Mouse (Mus musculus) myocyte (in vitro differentiated cells): ENCODE results near the gene Ttll11.

ENCODE experiments used
- CEBPB ChIP-seq: IDR thresholded peaks from 2 replicates; pipeline ENCODE4 v1.6.1; 2011; ENCODE audit warnings: mild to moderate bottlenecking, moderate library complexity; ENCODE audit not compliant: poor library complexity, insufficient read depth, severe bottlenecking
- E2F4 ChIP-seq: IDR thresholded peaks from one replicate; pipeline ENCODE4 v1.6.1; 2011; ENCODE audit warnings: mild to moderate bottlenecking, control low read depth, moderate library complexity; ENCODE audit not compliant: insufficient read depth
- MAX ChIP-seq: IDR thresholded peaks from one replicate; pipeline ENCODE4 v1.6.1; 2011; ENCODE audit warnings: low read depth, mild to moderate bottlenecking, control low read depth
- MYOG ChIP-seq, 3 experiments: IDR thresholded peaks; one replicate each; pipeline ENCODE4 v1.6.1; 2011; ENCODE audit warnings: control low read depth in 2 of 3, low read depth in 2 of 3, mild to moderate bottlenecking in 2 of 3; ENCODE audit not compliant: insufficient read length in 2 of 3, control insufficient read depth in 1 of 3, insufficient read depth in 1 of 3
- POLR2A ChIP-seq: IDR thresholded peaks from one replicate; pipeline ENCODE4 v1.6.1; 2011; ENCODE audit warnings: low read depth, mild to moderate bottlenecking, control low read depth, moderate library complexity; ENCODE audit not compliant: insufficient read length
- POLR2AphosphoS2 ChIP-seq: IDR thresholded peaks from one replicate; pipeline ENCODE4 v1.6.1; 2011; ENCODE audit warnings: low read depth, control low read depth; ENCODE audit not compliant: insufficient read length
- REST ChIP-seq: IDR thresholded peaks from one replicate; pipeline ENCODE4 v1.6.1; 2011; ENCODE audit warnings: mild to moderate bottlenecking, control low read depth, moderate library complexity; ENCODE audit not compliant: insufficient read depth, insufficient read length
- SRF ChIP-seq: IDR thresholded peaks from one replicate; pipeline ENCODE4 v1.6.1; 2011; ENCODE audit warnings: low read depth; ENCODE audit not compliant: control insufficient read depth, insufficient read length
- TCF12 ChIP-seq: IDR thresholded peaks from one replicate; pipeline ENCODE4 v1.6.1; 2011; ENCODE audit warnings: mild to moderate bottlenecking, control low read depth; ENCODE audit not compliant: poor library complexity, insufficient read depth, severe bottlenecking
- USF1 ChIP-seq: IDR thresholded peaks from one replicate; pipeline ENCODE4 v1.6.1; 2011; ENCODE audit warnings: low read depth, mild to moderate bottlenecking, control low read depth, moderate library complexity

DNA sequence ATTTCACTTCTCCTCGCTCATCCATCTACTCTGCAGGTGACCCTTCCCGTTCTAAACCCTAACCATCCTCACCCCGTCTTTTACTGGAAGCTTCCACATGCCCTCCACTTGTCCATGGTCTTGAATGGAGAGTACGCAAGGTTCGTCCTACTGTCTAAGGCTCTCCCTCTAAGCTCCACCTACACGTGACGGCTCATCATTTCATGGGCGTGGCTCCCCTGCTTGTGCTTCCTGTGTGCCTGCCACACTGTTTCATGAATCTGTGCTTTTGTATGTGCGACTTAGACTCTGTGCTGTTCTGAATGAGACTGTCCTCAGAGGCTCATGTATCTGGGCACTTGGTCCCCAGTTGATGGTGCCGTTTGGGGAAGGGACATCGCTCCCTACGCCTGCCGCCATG lies 46.6 kb downstream of the Ttll11 start:
- TF ChIP-seq POLR2A (no peak), USF1 (no peak), E2F4 (no peak), POLR2AphosphoS2 (no peak), CEBPB (no peak), MYOG (IDR thresholded peaks at IDR 0.05; ENCODE audit: control insufficient read depth in 1 of 3, insufficient read depth in 1 of 3, insufficient read length in 2 of 3, low read depth in 2 of 3) (no peak), TCF12 (no peak), SRF (no peak), MAX (no peak), REST (no peak)
